Mouse (Mus musculus) testis, adult 2 months (tissue): Measurements from ENCODE around the gene Cpn1. TPM values are rescaled to one million over a fixed set of nuclear protein-coding genes. Genes with fewer than 3 reads are reported as not detected.

Experiments
- H3K27ac ChIP-seq: fragments of 200-500 bp; 2 replicates; pipeline ENCODE4 v1.5.1; 2012; ENCODE audit warnings: low read depth, low read length; ENCODE audit not compliant: control insufficient read depth, insufficient read depth
- H3K27me3 ChIP-seq: fragments of 200-500 bp; 2 replicates; pipeline ENCODE4 v1.6.1; 2012; ENCODE audit warnings: mild to moderate bottlenecking, low read length, moderate library complexity; ENCODE audit not compliant: control insufficient read depth, insufficient read depth
- H3K36me3 ChIP-seq: fragments of 200-500 bp; 2 replicates; pipeline ENCODE4 v1.6.1; 2012; ENCODE audit warnings: mild to moderate bottlenecking, low read length; ENCODE audit not compliant: control insufficient read depth, insufficient read depth
- H3K4me1 ChIP-seq: fragments of 200-500 bp; 2 replicates; pipeline ENCODE4 v1.6.1; 2012; ENCODE audit warnings: low read length; ENCODE audit not compliant: control insufficient read depth, insufficient read depth
- H3K4me3 ChIP-seq: fragments of 200-500 bp; 2 replicates; pipeline ENCODE4 v1.5.1; 2012; ENCODE audit warnings: low read depth, mild to moderate bottlenecking, low read length, moderate library complexity, mixed read lengths; ENCODE audit not compliant: control insufficient read depth
- CTCF ChIP-seq: fragments of 200-500 bp; IDR thresholded peaks from 2 replicates; pipeline ENCODE4 v1.5.1; 2012; ENCODE audit warnings: low read depth, mild to moderate bottlenecking, inconsistent platforms, low read length, moderate library complexity; ENCODE audit not compliant: control insufficient read depth, insufficient read depth, insufficient replicate concordance
- POLR2A ChIP-seq: fragments of 200-500 bp; IDR thresholded peaks from 2 replicates; pipeline ENCODE4 v1.6.1; 2012; ENCODE audit warnings: low read depth, mild to moderate bottlenecking, inconsistent platforms, low read length, moderate library complexity; ENCODE audit not compliant: control insufficient read depth
- polyA plus RNA-seq: library from polyadenylated mRNA; depleted of rRNA; stranded (reverse); fragments of >200 nt; gene quantifications from 2 replicates; pipeline ENCODE4 v1.2.3, GENCODE M21; 2012

Gene Cpn1
- polyA plus RNA-seq, 1 experiment = 6.5 TPM

DNA sequence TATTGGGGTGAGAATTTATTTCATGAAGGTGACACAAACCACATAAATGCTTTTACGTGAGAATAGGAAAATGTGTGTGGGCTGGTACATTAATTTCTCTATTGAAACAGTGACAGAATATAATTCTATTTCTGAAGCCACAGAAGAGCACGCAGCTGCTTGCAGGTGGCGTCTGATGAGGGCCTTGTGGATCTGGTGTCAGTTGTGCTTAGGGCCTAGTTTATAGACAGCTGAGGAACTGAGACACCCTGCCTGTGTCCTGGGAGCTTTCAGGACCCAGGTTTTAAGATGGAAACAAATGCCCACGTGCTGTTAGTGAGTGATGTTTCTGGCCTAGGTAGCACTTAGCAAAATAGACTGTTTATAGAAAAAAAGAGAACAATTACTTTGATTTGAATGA is 18.7 kb upstream of the Cpn1 start:
- H3K4me1 ChIP-seq = peaks cover 5% of the 10 kb centered on the region; the same call in 1 of the 2 replicates
- H3K27me3 ChIP-seq = no peaks in the 10 kb centered on the region
- no peak for TF ChIP-seq POLR2A
- no peak for TF ChIP-seq CTCF
- H3K4me3 ChIP-seq = no peak overlapping the region
- H3K27ac ChIP-seq = no peak overlapping the region
- no peaks in the 10 kb centered on the region for H3K36me3 ChIP-seq

DNA sequence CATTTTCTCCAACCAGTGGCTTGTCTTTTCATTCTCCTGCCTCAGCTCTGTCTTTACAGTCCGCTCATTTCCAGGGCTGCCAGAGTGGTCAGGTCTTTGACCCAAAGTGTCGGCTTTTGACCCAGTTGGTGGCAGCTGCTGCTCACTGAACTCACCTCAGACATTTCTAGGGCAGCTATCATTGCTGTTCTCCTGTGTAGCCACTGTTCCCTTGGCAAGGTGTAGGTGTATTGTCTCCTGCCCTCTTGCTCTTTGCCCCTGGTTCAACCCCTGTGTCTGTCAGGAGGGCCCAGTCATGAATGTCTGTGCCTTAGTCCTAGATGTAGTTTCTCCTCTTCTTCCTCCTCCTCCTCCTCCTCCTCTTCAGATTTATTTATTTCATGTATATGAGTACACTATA is 17.9 kb upstream of the Cpn1 start:
- Histone ChIP-seq H3K27ac (no peak overlapping the region), H3K4me1 (peaks cover 5% of the 10 kb centered on the region; the same call in 1 of the 2 replicates), H3K4me3 (no peak overlapping the region), H3K36me3 (no peaks in the 10 kb centered on the region), H3K27me3 (no peaks in the 10 kb centered on the region)
- TF ChIP-seq CTCF (no peak), POLR2A (no peak)

DNA sequence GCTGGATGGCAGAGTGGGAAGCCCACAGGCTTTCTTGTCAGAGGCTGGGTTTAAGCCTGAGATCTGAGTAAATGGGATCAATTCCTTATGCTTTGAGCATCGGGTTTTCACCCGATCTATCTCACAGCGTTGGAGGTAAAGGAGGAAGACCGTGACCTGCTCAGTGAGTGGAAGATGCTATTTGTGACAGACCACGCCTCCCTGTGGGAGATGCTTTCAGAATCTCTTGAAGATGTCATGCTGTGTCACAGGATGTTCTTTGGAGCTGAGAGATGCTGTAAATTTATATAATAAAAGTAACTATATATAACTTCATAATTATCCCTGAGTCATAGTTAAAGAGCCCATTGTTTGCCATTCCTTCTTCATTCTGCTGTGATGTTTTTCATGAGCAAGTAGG is 14.4 kb upstream of the Cpn1 start:
- no peaks in the 10 kb centered on the region for H3K4me1 ChIP-seq
- no peak overlapping the region for H3K4me3 ChIP-seq
- no peak overlapping the region for H3K27ac ChIP-seq
- TF ChIP-seq CTCF = no peak
- no peak for TF ChIP-seq POLR2A
- no peaks in the 10 kb centered on the region for H3K27me3 ChIP-seq
- H3K36me3 ChIP-seq = no peaks in the 10 kb centered on the region

DNA sequence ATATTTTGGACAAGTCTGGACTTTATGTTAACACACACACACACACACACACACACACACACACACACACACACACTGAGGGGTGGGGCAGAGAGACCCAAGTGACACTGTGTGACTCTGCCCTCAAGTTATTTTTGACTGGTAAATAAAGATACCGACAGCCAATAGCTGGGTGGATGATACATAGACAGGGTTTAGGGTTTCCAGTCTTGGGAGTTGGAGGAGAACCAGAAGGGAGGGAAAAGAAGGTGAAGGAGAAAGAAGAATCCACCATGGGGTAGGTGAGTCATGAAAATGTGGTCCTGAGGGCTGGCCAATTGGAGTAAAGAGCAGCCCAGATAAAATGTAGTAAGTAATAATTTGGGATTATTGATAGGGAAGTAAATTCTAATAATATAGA is 13.7 kb upstream of the Cpn1 start:
- Histone ChIP-seq H3K4me1 (no peaks in the 10 kb centered on the region), H3K4me3 (no peak overlapping the region), H3K27ac (no peak overlapping the region), H3K27me3 (no peaks in the 10 kb centered on the region), H3K36me3 (no peaks in the 10 kb centered on the region)
- TF ChIP-seq CTCF (no peak), POLR2A (no peak)

DNA sequence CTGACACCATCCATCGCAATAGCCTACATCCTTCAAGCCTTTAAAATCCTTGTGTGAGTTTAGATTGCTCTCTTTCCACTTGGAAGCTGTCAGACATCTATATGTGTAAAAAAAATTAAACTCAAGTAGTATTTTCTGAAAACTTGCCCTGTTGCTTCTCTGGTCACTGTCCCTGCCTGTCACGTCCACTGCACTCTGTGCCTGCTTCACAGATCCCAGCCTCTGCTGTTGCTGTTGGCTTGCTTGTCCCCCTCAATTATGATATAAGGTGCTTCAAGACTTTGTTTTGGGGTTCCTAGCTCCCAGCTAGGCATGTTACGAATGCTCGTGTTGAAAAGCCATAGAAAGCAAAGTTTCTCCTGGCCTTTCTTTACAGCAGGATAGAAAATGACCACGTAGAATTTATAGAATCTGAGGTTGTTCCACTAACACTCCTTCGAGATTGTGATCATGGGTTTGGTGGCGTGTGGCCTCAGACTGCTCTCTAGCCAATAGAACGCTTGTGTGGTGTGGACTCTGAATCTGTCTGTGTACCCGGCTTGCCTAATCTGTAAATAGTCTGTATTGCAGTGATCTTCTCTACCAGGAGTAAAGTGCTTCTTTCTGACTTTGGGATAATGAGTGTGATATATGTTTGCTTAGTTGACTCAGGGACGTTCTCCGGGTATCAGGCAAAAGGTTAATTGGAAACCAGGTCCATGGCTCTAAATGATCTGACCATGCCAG is 12.6 kb upstream of the Cpn1 start:
- Histone ChIP-seq H3K4me3 (no peak overlapping the region), H3K27ac (no peak overlapping the region), H3K27me3 (no peaks in the 10 kb centered on the region), H3K4me1 (no peaks in the 10 kb centered on the region), H3K36me3 (no peaks in the 10 kb centered on the region)
- TF ChIP-seq CTCF = no peak
- TF ChIP-seq POLR2A = no peak

DNA sequence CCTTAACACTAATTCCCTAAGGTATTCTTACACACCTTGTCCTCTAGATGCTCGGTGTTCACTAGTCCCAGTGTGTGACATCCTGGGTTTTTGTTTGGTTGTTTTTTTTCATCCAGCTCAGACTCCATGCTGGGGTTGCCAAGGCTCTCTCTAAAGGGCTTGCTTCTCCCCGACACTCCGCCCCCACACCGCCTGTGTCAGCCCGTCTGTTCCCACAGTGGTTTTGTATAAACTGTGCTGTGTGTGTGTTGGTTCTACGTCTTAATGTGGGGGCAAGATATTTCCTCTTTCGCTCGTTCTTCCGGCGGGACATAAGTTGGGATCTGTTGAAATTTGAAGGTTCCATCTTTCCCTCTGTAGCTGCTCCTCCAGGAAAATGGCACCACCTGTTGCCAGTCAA is 11.7 kb upstream of the Cpn1 start:
- Histone ChIP-seq H3K27ac (no peak overlapping the region), H3K4me1 (no peaks in the 10 kb centered on the region), H3K27me3 (no peaks in the 10 kb centered on the region), H3K36me3 (no peaks in the 10 kb centered on the region), H3K4me3 (no peak overlapping the region)
- no peak for TF ChIP-seq POLR2A
- no peak for TF ChIP-seq CTCF

DNA sequence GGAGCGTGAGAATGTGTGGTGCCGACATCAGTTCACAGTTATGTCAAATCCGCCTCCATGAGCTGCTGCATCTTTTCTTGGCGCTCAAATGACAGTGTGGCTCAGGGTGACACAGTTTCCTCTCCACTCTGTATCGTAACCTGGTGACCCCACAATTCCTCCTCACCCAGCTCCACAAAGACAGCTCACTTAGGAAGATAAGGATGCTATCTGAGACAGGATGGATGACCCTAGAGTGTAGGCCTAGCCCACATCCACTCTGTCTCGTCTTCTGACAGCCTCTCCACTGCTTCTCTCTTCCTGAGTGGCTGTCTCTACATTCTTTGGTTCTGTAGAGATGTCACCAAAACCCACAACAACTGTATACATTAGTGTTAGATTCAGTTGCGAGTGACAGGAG is 9.1 kb upstream of the Cpn1 start:
- H3K27me3 ChIP-seq = no peaks in the 10 kb centered on the region
- no peaks in the 10 kb centered on the region for H3K36me3 ChIP-seq
- H3K4me1 ChIP-seq = peaks cover under 1% of the 10 kb centered on the region; the same call in 1 of the 2 replicates
- H3K27ac ChIP-seq = no peak overlapping the region
- H3K4me3 ChIP-seq = no peak overlapping the region
- TF ChIP-seq CTCF = no peak
- TF ChIP-seq POLR2A = no peak

DNA sequence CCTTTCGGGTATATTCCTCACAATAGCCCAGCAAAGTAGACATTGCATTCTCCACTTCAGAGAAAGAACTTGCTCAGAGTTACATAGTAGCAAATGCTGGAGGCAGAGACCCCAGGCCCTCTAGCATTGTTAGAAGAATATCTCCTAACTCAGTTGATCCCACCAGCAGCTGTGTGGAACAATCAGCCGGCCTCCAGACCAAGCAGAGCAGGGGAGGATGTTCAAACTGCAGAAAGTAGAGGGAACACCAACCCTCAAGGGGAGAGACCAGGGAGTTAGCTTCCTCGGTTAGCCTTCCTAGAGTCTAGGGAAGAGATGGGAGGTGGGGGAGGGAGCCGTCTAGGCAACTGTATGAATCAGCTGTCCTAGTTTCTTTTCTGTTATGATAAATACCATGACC is 6.1 kb upstream of the Cpn1 start:
- TF ChIP-seq POLR2A = no peak
- no peak for TF ChIP-seq CTCF
- H3K27ac ChIP-seq = no peak overlapping the region
- peaks cover 2% of the 10 kb centered on the region; the same call in 1 of the 2 replicates for H3K4me1 ChIP-seq
- no peaks in the 10 kb centered on the region for H3K36me3 ChIP-seq
- H3K27me3 ChIP-seq = no peaks in the 10 kb centered on the region
- H3K4me3 ChIP-seq = no peak overlapping the region
